Mouse (Mus musculus) c-Kit-negative CD71-positive TER-119-positive erythroid progenitor cells, embryonic 14.5 days (primary cell): ENCODE data around the gene Klkb1.
"Not testable (repeated sequence)": the region's sequence is repeated elsewhere in the genome, so short reads cannot be mapped to it uniquely, and the experiment has no call there.

Source experiments
- DNase-seq: peaks from one replicate; pipeline ENCODE4 v3.0.0-alpha.2; 2013; ENCODE audit warnings: low read depth, low spot score

The Klkb1 gene

GRCm38 (mm10) chr8:45294687-45295086 is at the start of gene Klkb1:
Klkb1 (minus strand) TSS chr8:45294859.
- DNase-seq: no peak

GRCm38 (mm10) chr8:45344298-45344697 is 49.6 kb upstream of the Klkb1 start:
- DNase-seq: no peak

GRCm38 (mm10) chr8:45341630-45342628 is 47.3 kb upstream of the Klkb1 start:
- DNase-seq: no peak

- no peak for DNase-seq
These were observed 38.8 kb upstream of the Klkb1 start for GRCm38 (mm10) chr8:45333493-45333892.

GRCm38 (mm10) chr8:45332685-45333409 is 38.2 kb upstream of the Klkb1 start, which contains the start of gene Cyp4v3:
Cyp4v3 (minus strand) TSS chr8:45333216.
- no peak for DNase-seq

GRCm38 (mm10) chr8:45330856-45331255 is 36.2 kb upstream of the Klkb1 start:
- no peak for DNase-seq

- no peak for DNase-seq
These were observed 34.7 kb upstream of the Klkb1 start for GRCm38 (mm10) chr8:45329206-45329980.

GRCm38 (mm10) chr8:45327076-45327475 is 32.4 kb upstream of the Klkb1 start:
- DNase-seq: not testable (repeated sequence)

- no peak for DNase-seq
These were observed 29.5 kb upstream of the Klkb1 start for GRCm38 (mm10) chr8:45324151-45324550.

- no peak for DNase-seq
These were observed 26.7 kb upstream of the Klkb1 start for GRCm38 (mm10) chr8:45321365-45321764.

- no peak for DNase-seq
These were observed 26.3 kb upstream of the Klkb1 start for GRCm38 (mm10) chr8:45320930-45321329.

- no peak for DNase-seq
These were observed 16.3 kb upstream of the Klkb1 start for GRCm38 (mm10) chr8:45310967-45311366.

GRCm38 (mm10) chr8:45308366-45308765 is 13.7 kb upstream of the Klkb1 start, which contains the start of gene Gm45753:
Gm45753 (minus strand) TSS chr8:45308466.
- no peak for DNase-seq

- no peak for DNase-seq
These were observed 10.8 kb upstream of the Klkb1 start for GRCm38 (mm10) chr8:45305479-45305878.

GRCm38 (mm10) chr8:45304354-45304753 is 9.7 kb upstream of the Klkb1 start:
- no peak for DNase-seq

GRCm38 (mm10) chr8:45302390-45302789 is 7.7 kb upstream of the Klkb1 start:
- no peak for DNase-seq

- no peak for DNase-seq
These were observed 617 bp upstream of the Klkb1 start for GRCm38 (mm10) chr8:45295276-45295675.

GRCm38 (mm10) chr8:45291790-45292189 is 2.9 kb downstream of the Klkb1 start:
- DNase-seq: no peak

- DNase-seq: no peak
These were observed 13.0 kb downstream of the Klkb1 start for GRCm38 (mm10) chr8:45281630-45282029.

GRCm38 (mm10) chr8:45277453-45277852 is 17.2 kb downstream of the Klkb1 start:
- no peak for DNase-seq

GRCm38 (mm10) chr8:45274317-45274716 is 20.3 kb downstream of the Klkb1 start:
- no peak for DNase-seq

GRCm38 (mm10) chr8:45269056-45269455 is 25.6 kb downstream of the Klkb1 start:
- no peak for DNase-seq
